Mouse (Mus musculus): ENCODE results near the gene Aldh16a1.

- TF ChIP-seq EP300 (IDR thresholded peaks at IDR 0.05; ENCODE audit: low read depth), result no peak
- TF ChIP-seq CTCF (IDR thresholded peaks at IDR 0.05; ENCODE audit: low read depth), result peak; percentile 91
Observed at GRCm38 (mm10) chr7:45198435-45198834, 44.1 kb upstream of the Aldh16a1 start.
